Mouse (Mus musculus): ENCODE data around the gene Icam5. TPM values are rescaled to one million over a fixed set of nuclear protein-coding genes. Genes with fewer than 3 reads are reported as not detected.

The Icam5 gene
- total and polyA plus RNA-seq, 3 experiments: 0.33 to 0.38 TPM; not detected in 1

- Histone ChIP-seq H3K36me3 (replicated peaks) (peaks cover 30% of the 10 kb centered on the region), H3K4me1 (ENCODE audit: insufficient read depth, low read depth, low read length) (peaks cover 75% of the 10 kb centered on the region), H3K27me3 (ENCODE audit: insufficient read depth, low read length) (peaks cover 5% of the 10 kb centered on the region; the same call in 1 of the 2 replicates), H3K4me3 (ENCODE audit: low read depth, low read length) (peak overlapping the region; percentile 77), H3K9me3 (replicated peaks) (no peaks in the 10 kb centered on the region)
- 0 out of 2 replicates have a peak, but pooled peaks have one; percentile 1 for ATAC-seq (ENCODE audit: extremely low read depth, insufficient number of reproducible peaks, low FRiP score, poor library complexity, severe bottlenecking)
- TF ChIP-seq GATA1 (IDR thresholded peaks at IDR 0.05; ENCODE audit: borderline replicate concordance, low read length) (no peak), TAL1 (conservative IDR thresholded peaks at IDR 0.05; ENCODE audit: low read depth, low read length) (no peak), GATA2 (IDR thresholded peaks at IDR 0.05; ENCODE audit: borderline replicate concordance, low read depth, low read length) (no peak), CTCF (IDR thresholded peaks at IDR 0.05; ENCODE audit: low read depth, low read length) (no peak), POLR2AphosphoS5 (IDR thresholded peaks at IDR 0.05; ENCODE audit: insufficient replicate concordance, low read depth, low read length) (no peak)
- no peak for DNase-seq (ENCODE audit: low spot score)
Observed at GRCm38 (mm10) chr9:21031251-21031895, 500 bp upstream of the Icam5 start.

- no peak for TF ChIP-seq GATA2 (IDR thresholded peaks at IDR 0.05; ENCODE audit: borderline replicate concordance, low read depth, low read length)
- no peak for TF ChIP-seq CTCF (IDR thresholded peaks at IDR 0.05; ENCODE audit: low read depth, low read length)
- TF ChIP-seq POLR2AphosphoS5 (IDR thresholded peaks at IDR 0.05; ENCODE audit: insufficient replicate concordance, low read depth, low read length): no peak
- no peak for TF ChIP-seq TAL1 (conservative IDR thresholded peaks at IDR 0.05; ENCODE audit: low read depth, low read length)
- Histone ChIP-seq H3K27me3 (ENCODE audit: insufficient read depth, low read length) (peaks cover 10% of the 10 kb centered on the region; the same call in 1 of the 2 replicates), H3K4me3 (ENCODE audit: low read depth, low read length) (peak overlapping the region; percentile 77), H3K9me3 (replicated peaks) (no peaks in the 10 kb centered on the region), H3K36me3 (replicated peaks) (peaks cover 19% of the 10 kb centered on the region), H3K4me1 (ENCODE audit: insufficient read depth, low read depth, low read length) (peaks cover 66% of the 10 kb centered on the region)
- DNase-seq (ENCODE audit: low spot score): no peak
- no peak for ATAC-seq (ENCODE audit: extremely low read depth, insufficient number of reproducible peaks, low FRiP score, poor library complexity, severe bottlenecking)
Observed at GRCm38 (mm10) chr9:21032491-21032890, 618 bp downstream of the Icam5 start.

- Histone ChIP-seq H3K4me3 (ENCODE audit: low read depth, low read length) (peak overlapping the region; percentile 77), H3K27me3 (ENCODE audit: insufficient read depth, low read length) (peaks cover 10% of the 10 kb centered on the region; the same call in 1 of the 2 replicates), H3K9me3 (replicated peaks) (no peaks in the 10 kb centered on the region), H3K4me1 (ENCODE audit: insufficient read depth, low read depth, low read length) (peaks cover 59% of the 10 kb centered on the region), H3K36me3 (replicated peaks) (peaks cover 12% of the 10 kb centered on the region)
- DNase-seq (ENCODE audit: low spot score) (peak; percentile 77), ATAC-seq (ENCODE audit: extremely low read depth, insufficient number of reproducible peaks, low FRiP score, poor library complexity, severe bottlenecking) (peak; percentile 42; the same call in 1 of the 2 replicates)
- TF ChIP-seq CTCF (IDR thresholded peaks at IDR 0.05; ENCODE audit: low read depth, low read length) (no peak), GATA2 (IDR thresholded peaks at IDR 0.05; ENCODE audit: borderline replicate concordance, low read depth, low read length) (no peak), TAL1 (conservative IDR thresholded peaks at IDR 0.05; ENCODE audit: low read depth, low read length) (no peak), GATA1 (IDR thresholded peaks at IDR 0.05; ENCODE audit: borderline replicate concordance, low read length) (no peak), POLR2AphosphoS5 (IDR thresholded peaks at IDR 0.05; ENCODE audit: insufficient replicate concordance, low read depth, low read length) (no peak)
Observed at GRCm38 (mm10) chr9:21033136-21033535, 1.3 kb downstream of the Icam5 start.

GRCm38 (mm10) chr9:21034481-21035085 is 2.7 kb downstream of the Icam5 start:
- DNase-seq (ENCODE audit: low spot score) (no peak), ATAC-seq (ENCODE audit: extremely low read depth, insufficient number of reproducible peaks, low FRiP score, poor library complexity, severe bottlenecking) (no peak)
- H3K36me3 ChIP-seq (replicated peaks): peaks cover 5% of the 10 kb centered on the region
- H3K4me3 ChIP-seq (ENCODE audit: low read depth, low read length): no peak overlapping the region
- H3K27me3 ChIP-seq (ENCODE audit: insufficient read depth, low read length): peaks cover 10% of the 10 kb centered on the region; the same call in 1 of the 2 replicates
- peaks cover 54% of the 10 kb centered on the region for H3K4me1 ChIP-seq (ENCODE audit: insufficient read depth, low read depth, low read length)
- TF ChIP-seq GATA2 (IDR thresholded peaks at IDR 0.05; ENCODE audit: borderline replicate concordance, low read depth, low read length): no peak
- TF ChIP-seq TAL1 (conservative IDR thresholded peaks at IDR 0.05; ENCODE audit: low read depth, low read length): no peak
- no peak for TF ChIP-seq POLR2AphosphoS5 (IDR thresholded peaks at IDR 0.05; ENCODE audit: insufficient replicate concordance, low read depth, low read length)
- no peak for TF ChIP-seq GATA1 (IDR thresholded peaks at IDR 0.05; ENCODE audit: borderline replicate concordance, low read length)
- no peak for TF ChIP-seq CTCF (IDR thresholded peaks at IDR 0.05; ENCODE audit: low read depth, low read length)
- H3K9me3 ChIP-seq (replicated peaks): no peaks in the 10 kb centered on the region

- Histone ChIP-seq H3K4me1 (ENCODE audit: insufficient read depth, low read depth, low read length) (peaks cover 55% of the 10 kb centered on the region), H3K4me3 (ENCODE audit: low read depth, low read length) (no peak overlapping the region), H3K27me3 (ENCODE audit: insufficient read depth, low read length) (peaks cover 10% of the 10 kb centered on the region; the same call in 1 of the 2 replicates), H3K36me3 (replicated peaks) (peaks cover 5% of the 10 kb centered on the region), H3K9me3 (replicated peaks) (no peaks in the 10 kb centered on the region)
- TF ChIP-seq GATA2 (IDR thresholded peaks at IDR 0.05; ENCODE audit: borderline replicate concordance, low read depth, low read length) (no peak), POLR2AphosphoS5 (IDR thresholded peaks at IDR 0.05; ENCODE audit: insufficient replicate concordance, low read depth, low read length) (no peak), GATA1 (IDR thresholded peaks at IDR 0.05; ENCODE audit: borderline replicate concordance, low read length) (no peak), CTCF (IDR thresholded peaks at IDR 0.05; ENCODE audit: low read depth, low read length) (no peak), TAL1 (conservative IDR thresholded peaks at IDR 0.05; ENCODE audit: low read depth, low read length) (no peak)
- ATAC-seq (ENCODE audit: extremely low read depth, insufficient number of reproducible peaks, low FRiP score, poor library complexity, severe bottlenecking): no peak
- DNase-seq (ENCODE audit: low spot score): no peak
Observed at GRCm38 (mm10) chr9:21035586-21035985, 3.7 kb downstream of the Icam5 start.

GRCm38 (mm10) chr9:21036161-21036560 is 4.3 kb downstream of the Icam5 start:
- Histone ChIP-seq H3K4me1 (ENCODE audit: insufficient read depth, low read depth, low read length) (peaks cover 57% of the 10 kb centered on the region), H3K36me3 (replicated peaks) (peaks cover 5% of the 10 kb centered on the region), H3K4me3 (ENCODE audit: low read depth, low read length) (no peak overlapping the region), H3K27me3 (ENCODE audit: insufficient read depth, low read length) (peaks cover 10% of the 10 kb centered on the region; the same call in 1 of the 2 replicates), H3K9me3 (replicated peaks) (no peaks in the 10 kb centered on the region)
- DNase-seq (ENCODE audit: low spot score) (no peak), ATAC-seq (ENCODE audit: extremely low read depth, insufficient number of reproducible peaks, low FRiP score, poor library complexity, severe bottlenecking) (no peak)
- TF ChIP-seq CTCF (IDR thresholded peaks at IDR 0.05; ENCODE audit: low read depth, low read length): no peak
- TF ChIP-seq GATA2 (IDR thresholded peaks at IDR 0.05; ENCODE audit: borderline replicate concordance, low read depth, low read length): no peak
- no peak for TF ChIP-seq GATA1 (IDR thresholded peaks at IDR 0.05; ENCODE audit: borderline replicate concordance, low read length)

Data from G1E (cell line).